Mouse (Mus musculus) right cerebral cortex, adult 2 months (tissue): ENCODE data around the gene Cysrt1.
"Not testable (repeated sequence)": the region's sequence is repeated elsewhere in the genome, so short reads cannot be mapped to it uniquely, and the experiment has no call there.

ENCODE experiments used
- DNase-seq, 2 experiments: peaks; one replicate each; pipeline ENCODE4 v3.0.0; 2021 to 2022; ENCODE audit warnings: low spot score in 2 of 2

Cysrt1 gene

DNA sequence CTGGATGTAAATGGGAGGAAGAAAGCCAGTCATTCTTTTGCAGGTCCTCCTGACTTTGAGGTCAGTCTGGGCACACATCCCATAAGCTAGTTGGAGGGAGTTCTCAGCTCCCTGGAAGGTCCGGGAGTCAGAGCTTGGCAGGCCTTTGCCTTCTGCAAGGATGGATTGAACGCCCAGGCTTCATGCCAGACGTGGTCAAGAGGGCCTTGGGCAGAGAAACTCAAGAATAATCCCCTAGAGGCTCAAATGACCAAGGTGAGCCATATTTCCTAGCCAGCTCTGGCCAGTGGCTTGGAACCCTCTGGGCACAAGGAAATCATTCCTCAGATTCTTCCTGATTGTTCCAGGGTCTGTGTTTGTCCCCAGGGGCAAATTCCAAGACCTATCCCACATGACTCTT lies 22.6 kb upstream of the Cysrt1 start:
- DNase-seq, result no peak

- DNase-seq, result no peak
Observed at GRCm38 (mm10) chr2:25264286-25264660, 22.0 kb upstream of the Cysrt1 start.

- no peak for DNase-seq
Observed at GRCm38 (mm10) chr2:25263623-25264285, 21.5 kb upstream of the Cysrt1 start.

DNA sequence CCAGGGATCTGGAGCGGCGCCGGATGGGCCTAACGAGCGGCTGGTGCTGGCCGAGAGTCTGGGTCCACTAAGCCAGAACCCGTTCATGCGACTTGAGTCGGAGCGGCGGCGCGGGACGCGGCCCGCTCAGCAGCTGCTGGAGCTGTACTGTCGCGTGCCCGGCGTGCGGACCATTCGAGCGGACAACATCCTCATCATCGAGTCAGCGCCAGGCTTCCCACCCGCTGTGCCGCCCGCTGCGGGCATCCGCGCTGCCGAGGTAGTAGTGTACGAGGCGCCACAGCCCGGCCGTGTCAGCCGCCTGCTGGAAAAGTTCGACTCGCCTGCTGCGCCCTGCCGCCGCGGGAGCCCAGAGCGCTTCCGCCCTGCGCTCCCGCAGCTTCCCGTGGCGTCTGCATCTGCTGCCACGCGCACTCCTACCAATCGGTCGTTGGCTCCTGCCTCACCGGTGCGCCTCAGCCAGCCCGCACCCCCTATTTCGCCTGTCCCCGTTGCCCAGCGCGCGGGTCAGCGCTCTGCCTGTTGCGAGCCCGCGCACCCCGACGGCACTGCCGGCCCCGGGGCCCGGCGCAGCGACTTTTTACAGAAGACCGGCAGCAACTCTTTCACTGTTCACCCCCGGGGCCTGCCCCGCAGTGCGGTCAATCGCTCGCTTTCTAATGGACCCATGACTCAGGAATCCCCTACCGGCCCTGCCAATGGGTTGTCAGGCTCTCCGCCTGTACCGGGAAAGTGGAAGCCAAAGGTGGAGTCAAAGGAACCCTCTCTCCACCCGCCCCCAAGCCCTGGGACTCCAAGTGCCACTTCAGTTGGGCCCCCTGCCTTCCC lies 20.8 kb upstream of the Cysrt1 start:
- no peak for DNase-seq

DNA sequence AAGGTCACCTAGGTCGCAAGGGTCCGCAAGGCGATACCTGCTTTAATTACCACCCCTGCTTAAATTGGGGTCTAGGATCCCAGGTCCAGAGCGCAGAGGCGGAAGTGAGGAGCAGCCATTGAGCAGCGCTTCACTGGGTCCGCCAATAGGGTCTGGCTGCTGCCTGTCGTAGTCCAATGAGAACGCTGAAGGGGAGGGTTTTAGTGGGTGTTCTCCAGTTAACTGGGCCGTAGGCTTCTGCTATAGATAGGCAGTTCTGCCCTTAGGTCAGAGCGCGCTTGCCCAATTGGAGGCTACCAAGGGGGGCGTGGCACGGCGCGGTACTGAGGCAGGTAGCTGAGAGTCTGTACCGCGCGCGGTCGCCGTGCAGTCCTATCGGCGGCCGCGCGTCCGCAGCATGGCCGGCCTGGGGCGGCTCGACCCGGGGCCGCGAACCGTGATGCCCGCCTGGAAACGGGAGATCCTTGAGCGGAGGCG lies 20.1 kb upstream of the Cysrt1 start, which contains the start of gene Tprn:
Tprn (plus strand) TSS at position 328 of the 477 bp plus-strand sequence.
- peak; percentile 93 to 94 for DNase-seq

- peak in 1 of 2 experiments; percentile 46 for DNase-seq
Observed at GRCm38 (mm10) chr2:25261870-25262269, 19.6 kb upstream of the Cysrt1 start.

GRCm38 (mm10) chr2:25258887-25259286 lies 16.6 kb upstream of the Cysrt1 start:
- DNase-seq, result no peak

DNA sequence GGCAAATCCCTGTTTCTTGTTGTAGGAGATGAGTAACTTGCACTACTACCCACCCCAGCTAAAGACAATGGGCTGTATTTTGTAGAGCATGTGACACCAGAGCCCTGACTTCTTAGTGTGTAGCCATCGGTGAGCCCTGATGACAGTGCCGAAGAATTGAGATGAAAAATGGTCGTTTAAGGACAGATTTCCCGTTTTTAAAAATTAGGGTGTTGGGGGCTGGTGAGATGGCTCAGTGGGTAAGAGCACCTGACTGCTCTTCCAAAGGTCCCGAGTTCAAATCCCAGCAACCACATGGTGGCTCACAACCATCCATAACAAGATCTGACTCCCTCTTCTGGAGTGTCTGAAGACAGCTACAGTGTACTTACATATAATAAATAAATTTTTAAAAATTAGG lies 15.0 kb upstream of the Cysrt1 start:
- not testable (repeated sequence) for DNase-seq

DNA sequence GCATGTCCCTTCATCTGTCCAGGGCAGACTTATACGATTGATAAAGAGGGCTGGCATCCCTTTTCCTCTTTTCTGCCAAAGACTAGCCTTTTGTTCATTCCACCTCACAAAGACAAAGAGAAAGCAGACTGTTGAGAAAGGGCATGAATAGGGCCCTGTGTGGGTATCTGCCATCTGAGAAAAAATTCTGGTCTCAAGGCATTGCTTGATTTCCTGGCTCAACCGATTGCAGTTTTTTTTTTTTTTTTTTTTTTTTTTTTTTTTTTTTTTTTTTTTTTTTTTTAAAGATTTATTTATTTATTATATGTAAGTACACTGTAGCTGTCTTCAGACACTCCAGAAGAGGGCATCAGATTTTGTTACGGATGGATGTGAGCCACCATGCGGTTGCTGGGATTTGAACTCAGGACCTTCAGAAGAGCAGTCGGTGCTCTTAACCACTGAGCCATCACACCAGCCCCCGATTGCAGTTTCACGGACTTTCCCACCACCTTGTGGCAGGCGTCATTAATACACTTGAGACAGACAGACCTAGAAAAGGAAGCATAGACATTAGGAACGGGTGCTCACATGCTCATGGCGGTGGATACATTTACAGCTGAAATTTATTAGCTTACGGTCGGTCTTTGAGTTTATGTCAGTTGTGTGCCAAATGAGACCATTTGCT lies 14.3 kb upstream of the Cysrt1 start:
- DNase-seq, result not testable (repeated sequence)

GRCm38 (mm10) chr2:25255284-25255779 lies 13.1 kb upstream of the Cysrt1 start, which contains the start of gene Tmem203:
Gene Tmem203 (plus strand): TSS chr2:25255439.
- DNase-seq, result peak; percentile 89 to 92

DNA sequence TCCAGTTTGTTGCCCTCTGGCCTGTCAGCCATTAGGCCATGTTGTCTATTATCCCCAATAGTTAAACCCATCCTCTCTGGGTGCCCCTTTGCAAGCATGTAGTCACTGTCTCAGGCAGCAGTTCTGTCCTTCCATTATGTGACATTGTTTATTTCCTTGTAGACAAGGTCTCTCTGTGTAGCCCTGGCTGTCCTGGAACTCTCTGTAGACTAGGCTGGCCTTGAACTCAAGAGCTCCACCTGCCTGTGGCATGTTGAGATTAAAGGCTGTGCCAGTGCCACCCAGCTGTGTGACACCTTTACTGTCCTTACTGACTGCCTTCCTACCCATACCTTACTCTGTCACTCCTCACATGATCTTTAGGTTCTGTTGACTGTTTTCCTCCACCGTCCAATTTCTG lies 10.1 kb upstream of the Cysrt1 start:
- DNase-seq, result no peak

GRCm38 (mm10) chr2:25246183-25247072 lies 4.2 kb upstream of the Cysrt1 start, which contains the start of gene AL732309.1:
Gene AL732309.1 (minus strand): TSS chr2:25246863.
- DNase-seq, result no peak

DNA sequence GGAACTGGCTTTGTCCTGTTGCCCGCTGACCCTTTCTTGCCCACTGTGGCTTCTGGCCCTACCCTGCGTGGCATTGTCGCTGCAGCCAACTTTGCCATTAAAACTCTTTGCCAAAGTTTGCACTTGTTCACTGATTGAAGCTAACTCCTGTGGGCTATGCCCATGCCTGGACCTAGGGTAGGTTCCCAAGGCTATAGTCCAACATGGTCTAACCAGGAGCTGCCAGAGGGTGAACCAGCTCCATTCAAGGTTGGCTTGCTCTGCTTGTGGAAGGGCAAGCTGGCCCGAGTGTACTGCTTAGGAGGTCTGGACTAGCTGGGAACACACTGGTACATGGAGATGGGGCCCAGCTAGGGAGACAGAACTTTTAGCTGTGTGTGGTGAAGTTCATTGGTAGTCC lies 1.9 kb upstream of the Cysrt1 start:
- no peak for DNase-seq

DNA sequence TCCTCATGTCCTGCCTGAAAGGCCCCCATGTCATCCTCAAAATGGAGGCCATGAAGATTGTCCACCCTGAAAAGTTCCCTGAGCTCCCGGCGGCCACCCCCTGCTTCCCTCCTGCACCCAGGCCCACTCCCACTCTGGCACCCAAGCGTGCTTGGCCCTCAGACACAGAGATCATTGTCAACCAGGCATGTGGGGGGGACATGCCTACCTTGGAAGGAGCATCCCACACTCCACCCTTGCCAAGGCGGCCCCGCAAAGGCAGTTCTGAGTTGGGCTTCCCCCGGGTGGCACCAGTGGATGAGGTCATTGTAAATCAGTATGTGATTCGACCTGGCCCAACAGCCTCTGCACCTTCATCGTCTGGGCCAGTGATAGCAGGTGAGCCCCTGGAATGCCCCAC lies 1.1 kb upstream of the Cysrt1 start:
- no peak for DNase-seq

- DNase-seq, result no peak
Observed at GRCm38 (mm10) chr2:25241438-25241775, 845 bp downstream of the Cysrt1 start.

- peak; percentile 69 to 70 for DNase-seq
Observed at GRCm38 (mm10) chr2:25240723-25241437, 1.4 kb downstream of the Cysrt1 start.

DNA sequence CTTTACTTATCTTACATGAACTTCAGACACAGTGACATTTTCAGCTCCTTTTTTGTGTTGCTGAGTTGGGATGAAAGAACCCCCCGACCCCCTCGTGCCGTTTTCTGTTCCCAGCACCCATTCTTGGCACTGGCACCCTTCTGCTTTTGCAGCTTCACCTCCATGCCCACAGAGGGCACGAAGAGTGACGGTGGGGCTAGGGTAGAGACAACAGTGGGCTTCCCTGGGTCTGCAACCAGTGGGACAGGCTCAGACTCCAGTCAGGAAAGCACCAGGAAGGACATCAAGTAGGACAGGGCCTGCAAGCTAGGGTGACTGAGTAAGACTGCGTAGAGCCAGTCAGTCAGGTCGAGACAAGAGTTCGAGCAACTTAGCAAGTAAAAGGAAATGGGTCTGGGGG lies 1.9 kb downstream of the Cysrt1 start:
- DNase-seq, result no peak

- no peak for DNase-seq
Observed at GRCm38 (mm10) chr2:25239766-25240165, 2.5 kb downstream of the Cysrt1 start.

DNA sequence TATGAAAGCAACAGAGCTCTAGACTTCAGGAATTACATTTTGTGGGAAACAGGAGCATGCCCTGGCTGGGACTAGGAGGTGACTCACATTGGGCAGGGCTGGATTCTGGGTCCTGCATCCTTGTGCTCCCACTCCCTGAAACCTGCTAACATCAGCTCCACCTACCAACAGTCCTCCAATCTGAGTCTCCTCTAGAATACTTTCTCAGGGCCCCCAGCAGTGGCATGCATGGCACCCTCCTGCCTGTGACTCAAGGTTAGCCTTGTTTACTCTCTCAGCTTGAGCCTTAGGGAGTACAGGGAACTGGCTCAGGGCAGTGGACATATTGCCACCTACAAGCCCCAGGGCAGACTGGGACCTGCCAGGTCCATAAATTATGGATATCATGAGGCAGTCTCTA lies 4.1 kb downstream of the Cysrt1 start:
- no peak for DNase-seq

- no peak for DNase-seq
Observed at GRCm38 (mm10) chr2:25237522-25237921, 4.7 kb downstream of the Cysrt1 start.

DNA sequence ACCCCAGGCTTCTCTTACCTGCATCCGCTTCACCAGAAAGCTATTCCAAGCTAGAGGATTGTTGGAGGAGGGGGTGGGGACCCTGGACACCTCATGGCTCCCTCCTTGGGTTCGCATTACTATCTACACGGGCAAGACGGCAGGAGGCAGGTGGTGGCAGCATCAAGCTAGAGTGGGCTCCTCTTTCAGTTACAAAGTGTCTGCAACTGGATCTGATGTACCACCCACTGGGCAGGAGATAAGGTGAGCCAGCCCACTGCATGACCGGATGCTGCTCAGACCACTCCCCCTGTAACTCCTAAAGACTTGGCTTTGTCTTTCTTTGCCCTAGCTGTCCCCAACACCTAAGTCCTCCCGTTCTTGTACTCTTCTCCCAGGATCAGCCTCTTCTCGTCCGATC lies 5.6 kb downstream of the Cysrt1 start, which contains the start of gene Rnf224:
Rnf224 (minus strand) TSS at position 174 of the 400 bp plus-strand sequence.
- DNase-seq, result no peak
